Mouse (Mus musculus) limb, embryonic 14.5 days (tissue): Measurements from ENCODE around the gene Gas2l1. TPM values are rescaled to one million over a fixed set of nuclear protein-coding genes. Genes with fewer than 3 reads are reported as not detected.

Experiments used
- ATAC-seq: fragments of 200-750 bp; cut with Nextera tagmentation; 2 replicates; pipeline ENCODE4 v1.8.0; 2017; ENCODE audit warnings: low read depth, moderate number of reproducible peaks, moderate TSS enrichment; ENCODE audit not compliant: low FRiP score
- DNase-seq: peaks from one replicate; pipeline ENCODE4 v3.0.0-alpha.2; 2015; ENCODE audit warnings: low spot score
- H3K27ac ChIP-seq: fragments of 300-500 bp; sonication (generic); replicated peaks from 2 replicates; pipeline ENCODE4 v1.5.1; 2014; ENCODE audit warnings: low read depth, mild to moderate bottlenecking, low read length, moderate library complexity, mixed read lengths
- H3K27me3 ChIP-seq: fragments of 300-500 bp; sonication (generic); 2 replicates; pipeline ENCODE4 v1.6.1; 2014; ENCODE audit warnings: low read length, mixed read lengths; ENCODE audit not compliant: control insufficient read depth, insufficient read depth
- H3K36me3 ChIP-seq: fragments of 300-500 bp; sonication (generic); 2 replicates; pipeline ENCODE4 v1.6.1; 2014; ENCODE audit warnings: mild to moderate bottlenecking, low read length, moderate library complexity, mixed read lengths; ENCODE audit not compliant: control insufficient read depth, insufficient read depth
- H3K4me1 ChIP-seq: fragments of 300-500 bp; sonication (generic); 2 replicates; pipeline ENCODE4 v1.6.1; 2014; ENCODE audit warnings: antibody characterized with exemption, low read length, mixed read lengths; ENCODE audit not compliant: control insufficient read depth, insufficient read depth
- H3K4me2 ChIP-seq: fragments of 300-500 bp; sonication (generic); replicated peaks from 2 replicates; pipeline ENCODE4 v1.6.1; 2014; ENCODE audit warnings: low read depth, mild to moderate bottlenecking, low read length, moderate library complexity; ENCODE audit not compliant: severe bottlenecking
- H3K4me3 ChIP-seq: fragments of 300-500 bp; sonication (generic); replicated peaks from 2 replicates; pipeline ENCODE4 v1.5.1; 2014; ENCODE audit warnings: low read length
- H3K9ac ChIP-seq: fragments of 300-500 bp; sonication (generic); 2 replicates; pipeline ENCODE4 v1.6.1; 2014; ENCODE audit warnings: mild to moderate bottlenecking, low read depth, low read length, moderate library complexity; ENCODE audit not compliant: severe bottlenecking
- H3K9me3 ChIP-seq: fragments of 300-500 bp; sonication (generic); 2 replicates; pipeline ENCODE4 v1.6.1; 2016; ENCODE audit warnings: low read length; ENCODE audit not compliant: control insufficient read depth
- POLR2A ChIP-seq: fragments of 200-500 bp; IDR thresholded peaks from 2 replicates; pipeline ENCODE4 v1.8.0; 2012; ENCODE audit warnings: inconsistent platforms, mild to moderate bottlenecking, moderate library complexity, borderline replicate concordance; ENCODE audit not compliant: insufficient read depth, insufficient read length; ENCODE audit errors: extremely low read depth
- WGBS: fragments of 180-500 bp; shearing (Covaris S2); extraction: QIAGEN DNeasy Blood & Tissue Kit; methylation state at CpG from one replicate; pipeline ENCODE4 v1.1.7; 2014; 5-methylcytosine and 5-hydroxymethylcytosine counted together
- polyA plus RNA-seq, 2 experiments: library from polyadenylated mRNA; depleted of rRNA in 1 of 2; stranded (reverse) in 1 of 2; unstranded in 1 of 2; fragments of >200 nt; fragmentation: Nextera tagmentation in 1 of 2; extraction: Ambion mirVana in 1 of 2; gene quantifications; 2 replicates each; pipeline versions ENCODE4 v1.2.1 to v1.2.3; 2012 to 2014

Gene Gas2l1
- polyA plus RNA-seq, 2 experiments: 38.0 to 41.4 TPM

GRCm38 (mm10) chr11:5025108-5025507 lies 40.0 kb downstream of the Gas2l1 start:
- Histone ChIP-seq H3K36me3 (peaks cover 77% of the 10 kb centered on the region), H3K27me3 (no peaks in the 10 kb centered on the region), H3K4me1 (no peaks in the 10 kb centered on the region), H3K9ac (no peak overlapping the region), H3K27ac (no peak overlapping the region), H3K4me2 (no peak overlapping the region), H3K4me3 (no peak overlapping the region), H3K9me3 (no peaks in the 10 kb centered on the region)
- 94% methylated on average over 1 of the region's 1 CpGs for WGBS
- TF ChIP-seq POLR2A: no peak
- DNase-seq (no peak), ATAC-seq (no peak)

GRCm38 (mm10) chr11:5017506-5017905 lies 47.6 kb downstream of the Gas2l1 start:
- H3K36me3 ChIP-seq: peaks cover 82% of the 10 kb centered on the region
- H3K9me3 ChIP-seq: no peaks in the 10 kb centered on the region
- no peak overlapping the region for H3K27ac ChIP-seq
- H3K4me3 ChIP-seq: no peak overlapping the region
- no peak overlapping the region for H3K4me2 ChIP-seq
- DNase-seq (no peak), ATAC-seq (no peak)
- 62% methylated on average over 6 of the region's 6 CpGs for WGBS
- no peaks in the 10 kb centered on the region for H3K4me1 ChIP-seq
- no peak for TF ChIP-seq POLR2A
- no peak overlapping the region for H3K9ac ChIP-seq
- H3K27me3 ChIP-seq: no peaks in the 10 kb centered on the region

- Histone ChIP-seq H3K4me1 (no peaks in the 10 kb centered on the region), H3K9me3 (no peaks in the 10 kb centered on the region), H3K36me3 (peaks cover 83% of the 10 kb centered on the region), H3K27me3 (no peaks in the 10 kb centered on the region), H3K4me3 (no peak overlapping the region), H3K9ac (no peak overlapping the region), H3K27ac (no peak overlapping the region; the same call in 1 of the 2 replicates), H3K4me2 (no peak overlapping the region)
- ATAC-seq: no peak
- DNase-seq: no peak
- no peak for TF ChIP-seq POLR2A
- WGBS: 90% methylated on average over 5 of the region's 5 CpGs
These were observed 48.8 kb downstream of the Gas2l1 start for GRCm38 (mm10) chr11:5016286-5016685.

GRCm38 (mm10) chr11:5015720-5016119 lies 49.4 kb downstream of the Gas2l1 start:
- H3K4me3 ChIP-seq: no peak overlapping the region
- no peak overlapping the region for H3K27ac ChIP-seq
- no peak for TF ChIP-seq POLR2A
- no peak overlapping the region for H3K4me2 ChIP-seq
- no peaks in the 10 kb centered on the region for H3K27me3 ChIP-seq
- ATAC-seq (no peak), DNase-seq (peak; percentile 41)
- H3K9ac ChIP-seq: no peak overlapping the region
- no peaks in the 10 kb centered on the region for H3K4me1 ChIP-seq
- peaks cover 83% of the 10 kb centered on the region for H3K36me3 ChIP-seq
- H3K9me3 ChIP-seq: no peaks in the 10 kb centered on the region
- 46% methylated on average over 2 of the region's 2 CpGs for WGBS

- no peaks in the 10 kb centered on the region for H3K9me3 ChIP-seq
- H3K9ac ChIP-seq: no peak overlapping the region
- DNase-seq: no peak
- H3K4me3 ChIP-seq: no peak overlapping the region
- H3K36me3 ChIP-seq: peaks cover 53% of the 10 kb centered on the region
- H3K27ac ChIP-seq: no peak overlapping the region
- H3K4me1 ChIP-seq: no peaks in the 10 kb centered on the region
- no peak overlapping the region for H3K4me2 ChIP-seq
- H3K27me3 ChIP-seq: no peaks in the 10 kb centered on the region
- no peak for ATAC-seq
- WGBS: 74% methylated on average over 5 of the region's 5 CpGs
- no peak for TF ChIP-seq POLR2A
These were observed 52.9 kb downstream of the Gas2l1 start for GRCm38 (mm10) chr11:5012213-5012715.

- no peak for TF ChIP-seq POLR2A
These were observed 53.6 kb downstream of the Gas2l1 start for GRCm38 (mm10) chr11:5011480-5011879.

More at GRCm38 (mm10) chr11:5011480-5011879, 53.6 kb downstream of the Gas2l1 start:
- Histone ChIP-seq H3K4me2 (no peak overlapping the region), H3K9me3 (no peaks in the 10 kb centered on the region), H3K9ac (no peak overlapping the region), H3K4me1 (no peaks in the 10 kb centered on the region), H3K27ac (no peak overlapping the region), H3K36me3 (peaks cover 46% of the 10 kb centered on the region), H3K27me3 (no peaks in the 10 kb centered on the region), H3K4me3 (no peak overlapping the region)
- ATAC-seq (no peak), DNase-seq (no peak)
- 75% methylated on average over 1 of the region's 1 CpGs for WGBS
